Mouse (Mus musculus) brown adipose tissue, adult 24 weeks (tissue): Measurements from ENCODE around the gene Spink8. TPM values are rescaled to one million over a fixed set of nuclear protein-coding genes. Genes with fewer than 3 reads are reported as not detected.
"Not testable (repeated sequence)": the region's sequence is repeated elsewhere in the genome, so short reads cannot be mapped to it uniquely, and the experiment has no call there.

Source experiments
- H3K27ac ChIP-seq: fragments of 200-500 bp; replicated peaks from 2 replicates; pipeline ENCODE4 v1.5.1; 2012; ENCODE audit warnings: low read depth, mild to moderate bottlenecking, low read length
- H3K4me1 ChIP-seq: fragments of 200-500 bp; 2 replicates; pipeline ENCODE4 v1.6.1; 2012; ENCODE audit warnings: low read length, mixed read lengths; ENCODE audit not compliant: control insufficient read depth, insufficient read depth, insufficient read length
- H3K4me3 ChIP-seq: fragments of 200-500 bp; 2 replicates; pipeline ENCODE4 v1.5.1; 2012; ENCODE audit warnings: low read depth, mild to moderate bottlenecking, low read length, moderate library complexity; ENCODE audit not compliant: insufficient read depth
- polyA plus RNA-seq: library from polyadenylated mRNA; stranded (reverse); fragments of >200 nt; gene quantifications from 2 replicates; pipeline ENCODE4 v1.2.4, GENCODE M21; 2012; ENCODE audit not compliant: missing spikeins, insufficient read depth, insufficient read length

The Spink8 gene
- not detected in 2 replicates for polyA plus RNA-seq

- Histone ChIP-seq H3K4me3 (no peak within 1 kb of the TSS), H3K4me1 (no peaks in the 10 kb centered on the region), H3K27ac (no peak within 1 kb of the TSS)
Measured at GRCm38 (mm10) chr9:109811980-109812379, at the start of gene Spink8. Gene Spink8, plus strand, starts transcription at chr9:109812280.

GRCm38 (mm10) chr9:109766841-109767240, 45.2 kb upstream of the Spink8 start:
- H3K4me3 ChIP-seq, H3K27ac ChIP-seq, H3K4me1 ChIP-seq: not testable (repeated sequence)

- H3K4me1 ChIP-seq, H3K27ac ChIP-seq, H3K4me3 ChIP-seq: not testable (repeated sequence)
Measured at GRCm38 (mm10) chr9:109790570-109790969, 21.5 kb upstream of the Spink8 start, which contains the start of gene Fbxw27. Gene Fbxw27, minus strand, starts transcription at chr9:109790670.

GRCm38 (mm10) chr9:109795221-109795620, 16.9 kb upstream of the Spink8 start:
- H3K4me3 ChIP-seq: no peak overlapping the region
- no peak overlapping the region for H3K27ac ChIP-seq
- H3K4me1 ChIP-seq: no peaks in the 10 kb centered on the region

DNA sequence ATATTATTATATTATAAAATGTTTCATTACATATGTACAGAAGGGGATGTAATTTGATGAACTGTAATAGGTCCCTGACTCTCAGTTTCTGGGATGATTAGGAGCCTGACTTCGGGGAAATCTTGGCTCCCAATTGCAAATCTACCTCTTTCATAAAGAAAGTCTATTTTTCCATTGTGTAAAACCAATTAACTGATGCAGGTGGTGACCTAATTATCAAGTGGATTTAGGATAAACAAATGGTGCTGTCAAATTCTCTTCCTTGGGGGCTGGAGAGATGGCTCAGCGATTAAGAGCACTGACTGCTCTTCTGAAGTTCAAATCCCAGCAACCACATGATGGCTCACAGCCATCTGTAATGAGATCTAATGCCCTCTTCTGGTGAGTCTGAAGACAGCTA, 16.3 kb upstream of the Spink8 start:
- no peak overlapping the region for H3K4me3 ChIP-seq
- H3K27ac ChIP-seq: no peak overlapping the region
- H3K4me1 ChIP-seq: no peaks in the 10 kb centered on the region

DNA sequence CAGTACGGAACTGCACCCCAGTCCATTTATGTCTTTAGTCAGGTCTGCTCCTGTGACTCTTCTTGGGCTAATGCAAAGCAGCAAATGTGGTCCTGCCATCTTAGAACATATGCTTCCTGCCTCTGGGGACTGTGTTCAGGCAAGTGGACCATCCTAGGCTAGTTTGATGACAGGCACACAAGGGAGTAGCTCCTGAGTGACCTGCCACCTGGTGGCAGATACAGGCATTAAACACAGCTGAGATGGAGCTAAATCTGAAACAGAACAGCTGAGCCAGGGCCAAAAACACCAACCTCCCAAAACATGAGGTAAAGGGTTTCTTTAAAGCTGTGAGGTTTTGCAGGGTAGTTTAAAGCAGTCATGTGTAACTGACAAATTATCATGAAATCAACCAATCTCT, 14.0 kb upstream of the Spink8 start:
- no peaks in the 10 kb centered on the region for H3K4me1 ChIP-seq
- H3K27ac ChIP-seq: no peak overlapping the region
- no peak overlapping the region for H3K4me3 ChIP-seq

GRCm38 (mm10) chr9:109805596-109805995, 6.5 kb upstream of the Spink8 start:
- not testable (repeated sequence) for H3K4me3 ChIP-seq, H3K27ac ChIP-seq, H3K4me1 ChIP-seq

GRCm38 (mm10) chr9:109806260-109806659, 5.8 kb upstream of the Spink8 start:
- H3K4me1 ChIP-seq: no peaks in the 10 kb centered on the region

GRCm38 (mm10) chr9:109806695-109807293, 5.3 kb upstream of the Spink8 start:
- Histone ChIP-seq H3K4me3 (no peak overlapping the region), H3K4me1 (no peaks in the 10 kb centered on the region), H3K27ac (no peak overlapping the region)

More at GRCm38 (mm10) chr9:109806260-109806659, 5.8 kb upstream of the Spink8 start:
- no peak overlapping the region for H3K4me3 ChIP-seq
- H3K27ac ChIP-seq: no peak overlapping the region

- Histone ChIP-seq H3K4me3 (no peak overlapping the region), H3K4me1 (no peaks in the 10 kb centered on the region), H3K27ac (no peak overlapping the region)
Measured at GRCm38 (mm10) chr9:109807898-109808297, 4.2 kb upstream of the Spink8 start.

DNA sequence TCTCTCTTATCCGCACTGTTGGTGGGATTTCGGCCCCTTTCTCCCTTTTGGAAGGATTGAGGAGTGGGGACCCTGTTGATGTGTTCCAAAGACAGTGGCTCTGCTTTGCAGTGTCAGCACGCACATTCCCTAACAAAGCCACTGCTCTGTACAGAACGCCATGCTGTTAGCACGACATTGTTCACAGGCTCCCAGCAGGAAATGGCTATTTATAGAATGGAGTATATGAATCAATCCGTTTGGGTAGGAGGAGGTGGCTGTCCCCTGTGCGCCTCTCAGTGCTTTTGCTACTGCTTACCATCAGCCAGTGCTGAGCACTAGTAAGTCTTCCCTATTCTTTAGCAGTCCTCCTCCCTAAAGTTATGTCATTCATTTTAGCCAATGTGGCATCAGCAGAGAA, 1.3 kb downstream of the Spink8 start:
- no peak overlapping the region for H3K27ac ChIP-seq
- H3K4me3 ChIP-seq: no peak overlapping the region
- no peaks in the 10 kb centered on the region for H3K4me1 ChIP-seq

DNA sequence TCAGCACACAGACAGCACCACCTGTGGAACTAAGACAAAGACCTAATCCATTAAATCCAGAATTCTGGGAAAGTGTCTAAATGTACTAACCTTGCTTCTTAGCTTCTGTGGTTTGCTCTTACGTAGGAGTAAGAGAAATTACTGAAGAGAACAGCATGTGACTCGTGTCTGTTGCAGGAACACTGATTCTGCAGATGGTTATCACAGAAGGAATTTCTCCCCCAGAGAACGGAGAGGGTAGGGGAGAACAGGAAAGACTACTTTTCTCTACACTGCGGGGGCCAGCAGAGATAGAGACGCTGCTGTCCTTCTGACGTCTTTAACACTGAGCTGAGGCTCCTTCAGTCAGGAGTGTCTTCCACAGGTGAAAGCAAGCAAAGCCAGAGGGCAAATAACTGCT, 4.3 kb downstream of the Spink8 start:
- Histone ChIP-seq H3K4me3 (no peak overlapping the region), H3K4me1 (no peaks in the 10 kb centered on the region), H3K27ac (no peak overlapping the region)

DNA sequence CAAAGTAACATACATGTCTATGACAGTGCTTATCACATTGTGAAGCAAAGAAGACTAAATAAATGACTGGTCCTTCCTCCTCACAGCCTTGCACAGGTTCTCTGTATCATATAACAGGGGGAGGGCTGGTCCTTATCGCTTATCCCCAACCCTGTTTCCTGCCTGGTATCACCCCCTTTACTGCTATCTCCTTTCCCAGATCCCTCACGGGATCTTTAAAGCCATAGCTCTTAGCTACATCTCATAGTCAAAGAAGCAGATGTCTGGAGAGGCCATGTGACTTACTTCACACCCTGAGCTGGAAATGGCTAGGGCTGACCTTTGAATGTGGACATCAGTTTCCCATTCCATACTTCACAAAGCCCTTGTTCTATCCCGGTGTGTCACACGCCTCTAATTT, 13.7 kb downstream of the Spink8 start:
- no peak overlapping the region for H3K27ac ChIP-seq
- H3K4me3 ChIP-seq: no peak overlapping the region
- no peaks in the 10 kb centered on the region for H3K4me1 ChIP-seq

DNA sequence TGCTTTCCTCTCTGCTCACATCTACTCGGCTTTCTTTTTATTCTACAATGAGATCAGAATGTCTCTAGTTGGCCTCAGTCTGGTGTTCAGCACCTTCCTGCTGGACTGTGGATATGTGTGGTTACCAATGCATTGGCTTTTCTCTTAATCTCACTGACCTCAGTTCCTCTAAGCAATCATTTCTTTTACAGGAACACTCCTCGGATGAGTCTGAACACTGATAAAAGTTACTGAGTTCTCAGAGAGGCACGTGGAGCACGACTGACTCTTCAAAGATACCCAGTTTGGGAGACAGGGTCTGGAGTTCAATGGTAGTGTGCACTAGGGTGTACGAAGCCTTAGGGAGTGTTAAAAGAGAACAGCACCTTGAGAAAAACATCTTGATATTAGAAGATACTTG, 14.1 kb downstream of the Spink8 start:
- H3K4me1 ChIP-seq: no peaks in the 10 kb centered on the region
- H3K27ac ChIP-seq: no peak overlapping the region
- no peak overlapping the region for H3K4me3 ChIP-seq

- peaks cover 3% of the 10 kb centered on the region; the same call in 1 of the 2 replicates for H3K4me1 ChIP-seq
Measured at GRCm38 (mm10) chr9:109832391-109833087, 20.5 kb downstream of the Spink8 start, which contains the start of gene Nme6. Gene Nme6, plus strand, starts transcription at chr9:109832749.

GRCm38 (mm10) chr9:109833088-109833412, 21.0 kb downstream of the Spink8 start:
- Histone ChIP-seq H3K4me1 (peaks cover 3% of the 10 kb centered on the region; the same call in 1 of the 2 replicates), H3K27ac (no peak overlapping the region), H3K4me3 (peak overlapping the region; percentile 72)

More at GRCm38 (mm10) chr9:109832391-109833087, 20.5 kb downstream of the Spink8 start, which contains the start of gene Nme6:
- peak within 1 kb of the TSS; percentile 72 for H3K4me3 ChIP-seq
- peak within 1 kb of the TSS; percentile 74 for H3K27ac ChIP-seq
